Comparison of ENCODE assay signal across 17 mouse cellular contexts in genomic region chr11:67797931-67798330, GRCm38 (mm10). TPM values are rescaled to one million over a fixed set of nuclear protein-coding genes. Genes with fewer than 3 reads are reported as not detected.
DNase-seq lines count a peak whose midpoint lies in the region; ATAC-seq and TF ChIP-seq lines count a peak whose summit lies in the region.
"Had no signal": no experiment of that assay in that cellular context is flagged by ENCODE, and none has a peak within 500 bp of the region (broad histone marks: within the 10 kb centered on the region; RNA-seq: fewer than 3 reads in every experiment).

Dhrs7c (plus strand) TSS chr11:67798187.

- TF ChIP-seq CTCF in heart, postnatal 0 days (IDR thresholded peaks at IDR 0.05; ENCODE audit: low read depth) = no peak
- no peak for TF ChIP-seq CTCF in hindbrain, postnatal 0 days (IDR thresholded peaks at IDR 0.05; ENCODE audit: low read depth)

- H3K27ac ChIP-seq in brown adipose tissue, adult 24 weeks (replicated peaks; ENCODE audit: low read depth, low read length) = no peak within 1 kb of the TSS
- H3K27ac ChIP-seq in heart, postnatal 0 days (ENCODE audit: low read depth) = peak within 1 kb of the TSS; percentile 78
- H3K27ac ChIP-seq in midbrain, embryonic 10.5 days (replicated peaks) = no peak within 1 kb of the TSS
- H3K27ac ChIP-seq in hindbrain, postnatal 0 days = no peak within 1 kb of the TSS
- H3K27ac ChIP-seq: hindbrain, embryonic 12.5 days had no signal

- 15% methylated on average over 7 of the region's 7 CpGs for WGBS in heart, postnatal 0 days
- 88% methylated on average over 7 of the region's 7 CpGs for WGBS in midbrain, embryonic 10.5 days
- WGBS in hindbrain, postnatal 0 days = 65% methylated on average over 7 of the region's 7 CpGs

- H3K27me3 ChIP-seq in heart, postnatal 0 days (ENCODE audit: control insufficient read depth, insufficient read depth, low read length) = no peaks in the 10 kb centered on the region
- no peaks in the 10 kb centered on the region for H3K27me3 ChIP-seq in midbrain, embryonic 10.5 days (ENCODE audit: low read depth, poor library complexity, severe bottlenecking)
- H3K27me3 ChIP-seq in hindbrain, postnatal 0 days (ENCODE audit: insufficient read depth, low read length) = no peaks in the 10 kb centered on the region
- H3K27me3 ChIP-seq: hindbrain, embryonic 12.5 days had no signal

- peak; percentile 76 for ATAC-seq in heart, postnatal 0 days (ENCODE audit: insufficient read depth, low read depth)
- no peak for ATAC-seq in hindbrain, postnatal 0 days
- ATAC-seq: intestine, postnatal 0 days had no signal

- TF ChIP-seq EP300 in heart, postnatal 0 days (IDR thresholded peaks at IDR 0.05; ENCODE audit: low read depth) = no peak

- no peaks in the 10 kb centered on the region for H3K9me3 ChIP-seq in heart, postnatal 0 days (replicated peaks; ENCODE audit: control insufficient read depth, low read length)
- no peaks in the 10 kb centered on the region for H3K9me3 ChIP-seq in midbrain, embryonic 10.5 days (replicated peaks)
- H3K9me3 ChIP-seq in hindbrain, postnatal 0 days (ENCODE audit: low read length) = no peaks in the 10 kb centered on the region
- H3K9me3 ChIP-seq: hindbrain, embryonic 12.5 days had no signal

- DNase-seq in cerebellum, postnatal 10 days = peak; percentile 58 to 79
- DNase-seq in cerebellum, postnatal 4 days (ENCODE audit: low spot score in 2 of 2) = no peak
- DNase-seq in gastrocnemius, postnatal 36 days = peak; percentile 35 to 50
- DNase-seq in heart, postnatal 0 days (ENCODE audit: low spot score) = peak; percentile 74
- DNase-seq in B cell, adult 2 months = no peak
- no peak for DNase-seq in midbrain, embryonic 10.5 days (ENCODE audit: low spot score)
- DNase-seq in hindbrain, postnatal 0 days (ENCODE audit: low spot score) = no peak
- DNase-seq: kidney, postnatal 36 days; lung, embryonic 14.5 days had no signal

- H3K9ac ChIP-seq in heart, postnatal 0 days (replicated peaks; ENCODE audit: low read depth, low read length) = peak within 1 kb of the TSS; percentile 31
- no peak within 1 kb of the TSS for H3K9ac ChIP-seq in hindbrain, postnatal 0 days (replicated peaks; ENCODE audit: low read length)
- H3K9ac ChIP-seq: hindbrain, embryonic 12.5 days; lung, embryonic 14.5 days had no signal

- H3K4me3 ChIP-seq in brown adipose tissue, adult 24 weeks (ENCODE audit: insufficient read depth, low read depth, low read length) = no peak within 1 kb of the TSS; the same call in 1 of the 2 replicates
- peak within 1 kb of the TSS; percentile 45 for H3K4me3 ChIP-seq in heart, postnatal 0 days (ENCODE audit: low read depth, low read length)
- H3K4me3 ChIP-seq in midbrain, embryonic 10.5 days = no peak within 1 kb of the TSS
- H3K4me3 ChIP-seq in hindbrain, postnatal 0 days (ENCODE audit: low read length) = no peak within 1 kb of the TSS
- H3K4me3 ChIP-seq: erythroblast, embryonic 14.5 days; hindbrain, embryonic 12.5 days had no signal

- H3K36me3 ChIP-seq in heart, postnatal 0 days (replicated peaks; ENCODE audit: control insufficient read depth, insufficient read depth, low read length) = no peaks in the 10 kb centered on the region
- no peaks in the 10 kb centered on the region for H3K36me3 ChIP-seq in midbrain, embryonic 10.5 days
- H3K36me3 ChIP-seq in hindbrain, postnatal 0 days (ENCODE audit: insufficient read depth, low read length) = no peaks in the 10 kb centered on the region
- H3K36me3 ChIP-seq: hindbrain, embryonic 12.5 days had no signal

- H3K4me1 ChIP-seq in brown adipose tissue, adult 24 weeks (ENCODE audit: control insufficient read depth, insufficient read depth, insufficient read length, low read length) = peaks cover 3% of the 10 kb centered on the region
- H3K4me1 ChIP-seq in heart, postnatal 0 days (ENCODE audit: control insufficient read depth, insufficient read depth) = peaks cover 40% of the 10 kb centered on the region
- H3K4me1 ChIP-seq in midbrain, embryonic 10.5 days = no peaks in the 10 kb centered on the region
- H3K4me1 ChIP-seq in hindbrain, postnatal 0 days (ENCODE audit: insufficient read depth, low read length) = 0 out of 2 replicates have a peak, but pooled peaks cover 6% of the 10 kb centered on the region
- H3K4me1 ChIP-seq: hindbrain, embryonic 12.5 days had no signal

- peak within 1 kb of the TSS; percentile 68 for H3K4me2 ChIP-seq in heart, postnatal 0 days (ENCODE audit: low read depth, low read length)
- H3K4me2 ChIP-seq in hindbrain, postnatal 0 days (ENCODE audit: low read depth, low read length) = no peak within 1 kb of the TSS
- H3K4me2 ChIP-seq: hindbrain, embryonic 12.5 days; lung, embryonic 14.5 days had no signal

- intact Hi-C loops in gastrocnemius, postnatal 36 days (cut with DNase I) = no loop called here

RNA-seq across cellular contexts. Expression of gene Dhrs7c, which starts in this region (rescaled TPM):
- 7.0 and 19.4 TPM in 2 replicates for polyA plus RNA-seq in brown adipose tissue, adult 24 weeks (2012; ENCODE audit: insufficient read depth, insufficient read length, missing spikeins)
- 100 to 1,000 TPM; 353 to 437 TPM for total RNA-seq in gastrocnemius, postnatal 36 days (2021)
- total RNA-seq in heart, postnatal 0 days (2014; rRNA removed; ENCODE audit: low replicate concordance) = 148 TPM in 2 replicates
- polyA plus RNA-seq in heart, postnatal 0 days (2015; fragmentation: Nextera tagmentation; extraction: Ambion mirVana) = 92.5 and 94.9 TPM in 2 replicates
- polyA plus RNA-seq in midbrain, embryonic 10.5 days (2016; fragmentation: Nextera tagmentation; extraction: Ambion mirVana) = not detected in 2 replicates
- 0.16 TPM in 1 of 2 replicates, not detected in the other for total RNA-seq in hindbrain, postnatal 0 days (2014; rRNA removed)
- 0.18 TPM in 1 of 2 replicates, not detected in the other for polyA plus RNA-seq in hindbrain, postnatal 0 days (2015; fragmentation: Nextera tagmentation; extraction: Ambion mirVana)
- total RNA-seq: layer of hippocampus, postnatal 25 days; liver, adult 2 months; megakaryocyte progenitor cell, adult 5-6 weeks had no signal
- polyA plus RNA-seq: erythroblast, embryonic 14.5 days; intestine, postnatal 0 days; liver, adult 2 months; lung, embryonic 14.5 days; testis, adult 2 months had no signal

Comparison
In these comparisons a context has a peak if more than half of its experiments do, and no peak if none do; other contexts are left out.
1. RNA of gene Dhrs7c (total RNA-seq): 353 to 437 TPM in gastrocnemius, postnatal 36 days and 148 TPM in heart, postnatal 0 days; 0.16 TPM in hindbrain, postnatal 0 days; every median in the first group is over 100 times any median in the second.
2. DNase-seq: peak in cerebellum, postnatal 10 days (2 of 2), gastrocnemius, postnatal 36 days (2 of 2) and heart, postnatal 0 days (single experiment); none in cerebellum, postnatal 4 days (0 of 2), B cell, adult 2 months (0 of 2), midbrain, embryonic 10.5 days (single experiment) and hindbrain, postnatal 0 days (single experiment).